Mouse (Mus musculus) hindbrain, embryonic 11.5 days (tissue): Measurements from ENCODE around the gene Abl2. TPM values are rescaled to one million over a fixed set of nuclear protein-coding genes. Genes with fewer than 3 reads are reported as not detected.
A peak's percentile ranks its signal among the peaks of the same experiment; 100 is the strongest.

Source experiments
- ATAC-seq: fragments of 200-750 bp; cut with Nextera tagmentation; 2 replicates; pipeline ENCODE4 v1.8.0; 2017; ENCODE audit warnings: mild to moderate bottlenecking, moderate TSS enrichment, moderate library complexity; ENCODE audit not compliant: low FRiP score
- DNase-seq: peaks from one replicate; pipeline ENCODE4 v3.0.0-alpha.2; 2015; ENCODE audit warnings: low spot score
- H3K27ac ChIP-seq: fragments of 300-500 bp; sonication (generic); 2 replicates; pipeline ENCODE4 v1.5.1; 2014; ENCODE audit warnings: mild to moderate bottlenecking, low read depth, low read length
- H3K27me3 ChIP-seq: fragments of 300-500 bp; sonication (generic); 2 replicates; pipeline ENCODE4 v1.6.1; 2014; ENCODE audit warnings: mild to moderate bottlenecking, low read length, moderate library complexity, mixed read lengths; ENCODE audit not compliant: control insufficient read depth, insufficient read depth
- H3K36me3 ChIP-seq: fragments of 300-500 bp; sonication (generic); 2 replicates; pipeline ENCODE4 v1.6.1; 2014; ENCODE audit warnings: mild to moderate bottlenecking, low read length, moderate library complexity, mixed read lengths; ENCODE audit not compliant: control insufficient read depth, insufficient read depth
- H3K4me1 ChIP-seq: fragments of 300-500 bp; sonication (generic); replicated peaks from 2 replicates; pipeline ENCODE4 v1.6.1; 2014; ENCODE audit warnings: low read length, mixed read lengths; ENCODE audit not compliant: control insufficient read depth, insufficient read depth
- H3K4me2 ChIP-seq: fragments of 300-500 bp; sonication (generic); replicated peaks from 2 replicates; pipeline ENCODE4 v1.6.1; 2014; ENCODE audit warnings: mild to moderate bottlenecking, low read depth, low read length
- H3K4me3 ChIP-seq: fragments of 300-500 bp; sonication (generic); 2 replicates; pipeline ENCODE4 v1.5.1; 2014; ENCODE audit warnings: low read depth, low read length
- H3K9ac ChIP-seq: fragments of 300-500 bp; sonication (generic); 2 replicates; pipeline ENCODE4 v1.6.1; 2014; ENCODE audit warnings: low read depth, low read length
- H3K9me3 ChIP-seq: fragments of 300-500 bp; sonication (generic); 2 replicates; pipeline ENCODE4 v1.6.1; 2016; ENCODE audit warnings: low read length; ENCODE audit not compliant: control insufficient read depth
- WGBS: fragments of 180-500 bp; shearing (Covaris S2); extraction: QIAGEN DNeasy Blood & Tissue Kit; methylation state at CpG from one replicate; pipeline ENCODE4 v1.1.7; 2014; 5-methylcytosine and 5-hydroxymethylcytosine counted together
- polyA plus RNA-seq: library from polyadenylated mRNA; unstranded; fragments of >200 nt; fragmentation: Nextera tagmentation; extraction: Ambion mirVana; gene quantifications from 2 replicates; pipeline ENCODE4 v1.2.1, GENCODE M21; 2014

The Abl2 gene
- polyA plus RNA-seq, 1 experiment from 2014 or later, result 8.0 TPM

GRCm38 (mm10) chr1:156602545-156602944 is 44.0 kb downstream of the Abl2 start:
- Histone ChIP-seq H3K4me2 (no peak overlapping the region), H3K4me1 (no peaks in the 10 kb centered on the region), H3K9me3 (no peaks in the 10 kb centered on the region), H3K36me3 (no peaks in the 10 kb centered on the region), H3K27me3 (no peaks in the 10 kb centered on the region), H3K4me3 (no peak overlapping the region), H3K27ac (no peak overlapping the region), H3K9ac (no peak overlapping the region)
- DNase-seq (no peak), ATAC-seq (no peak)
- WGBS, result 82% methylated on average over 3 of the region's 3 CpGs

GRCm38 (mm10) chr1:156605094-156605866 is 46.7 kb downstream of the Abl2 start:
- no peak for DNase-seq
- Histone ChIP-seq H3K27me3 (no peaks in the 10 kb centered on the region), H3K4me3 (no peak overlapping the region), H3K4me1 (no peaks in the 10 kb centered on the region), H3K4me2 (no peak overlapping the region), H3K9ac (no peak overlapping the region), H3K36me3 (no peaks in the 10 kb centered on the region), H3K27ac (no peak overlapping the region), H3K9me3 (no peaks in the 10 kb centered on the region)
- no peak for ATAC-seq
- WGBS, result 79% methylated on average over 12 of the region's 12 CpGs

- no peak overlapping the region for H3K4me2 ChIP-seq
- H3K9me3 ChIP-seq, result no peaks in the 10 kb centered on the region
- no peak overlapping the region for H3K4me3 ChIP-seq
- WGBS, result 92% methylated on average over 2 of the region's 2 CpGs
- no peak overlapping the region for H3K27ac ChIP-seq
- no peaks in the 10 kb centered on the region for H3K36me3 ChIP-seq
- ATAC-seq, result no peak
- no peak for DNase-seq
- no peaks in the 10 kb centered on the region for H3K4me1 ChIP-seq
- no peaks in the 10 kb centered on the region for H3K27me3 ChIP-seq
- H3K9ac ChIP-seq, result no peak overlapping the region
Measured at GRCm38 (mm10) chr1:156605940-156606339, 47.4 kb downstream of the Abl2 start.

GRCm38 (mm10) chr1:156608496-156608895 is 49.9 kb downstream of the Abl2 start:
- no peak for DNase-seq
- no peaks in the 10 kb centered on the region for H3K27me3 ChIP-seq
- no peak overlapping the region for H3K27ac ChIP-seq
- no peaks in the 10 kb centered on the region for H3K4me1 ChIP-seq
- no peak overlapping the region for H3K4me2 ChIP-seq
- H3K9ac ChIP-seq, result no peak overlapping the region
- WGBS, result 91% methylated on average over 2 of the region's 2 CpGs
- no peak overlapping the region for H3K4me3 ChIP-seq
- ATAC-seq, result no peak
- H3K36me3 ChIP-seq, result no peaks in the 10 kb centered on the region
- H3K9me3 ChIP-seq, result no peaks in the 10 kb centered on the region

- Histone ChIP-seq H3K4me2 (no peak overlapping the region), H3K4me3 (no peak overlapping the region), H3K27ac (no peak overlapping the region), H3K36me3 (no peaks in the 10 kb centered on the region), H3K4me1 (peaks cover 6% of the 10 kb centered on the region), H3K9me3 (no peaks in the 10 kb centered on the region), H3K27me3 (no peaks in the 10 kb centered on the region), H3K9ac (no peak overlapping the region)
- ATAC-seq (no peak), DNase-seq (no peak)
- WGBS, result 88% methylated on average over 1 of the region's 1 CpGs
Measured at GRCm38 (mm10) chr1:156610257-156610656, 51.7 kb downstream of the Abl2 start.

- Histone ChIP-seq H3K9ac (no peak overlapping the region), H3K4me3 (no peak overlapping the region), H3K36me3 (no peaks in the 10 kb centered on the region), H3K4me1 (peaks cover 11% of the 10 kb centered on the region), H3K27ac (peak overlapping the region; percentile 77), H3K27me3 (no peaks in the 10 kb centered on the region), H3K9me3 (no peaks in the 10 kb centered on the region), H3K4me2 (no peak overlapping the region)
- ATAC-seq (peak; percentile 64), DNase-seq (peak; percentile 67)
- whole genome bisulfite sequencing, result 7% methylated on average over 9 of the region's 9 CpGs
Measured at GRCm38 (mm10) chr1:156613855-156614530, 55.4 kb downstream of the Abl2 start.

- Histone ChIP-seq H3K4me2 (no peak overlapping the region), H3K27me3 (no peaks in the 10 kb centered on the region), H3K27ac (no peak overlapping the region), H3K4me3 (no peak overlapping the region), H3K36me3 (no peaks in the 10 kb centered on the region), H3K9me3 (no peaks in the 10 kb centered on the region), H3K9ac (no peak overlapping the region), H3K4me1 (peaks cover 11% of the 10 kb centered on the region)
- 89% methylated on average over 1 of the region's 1 CpGs for WGBS
- ATAC-seq (no peak), DNase-seq (no peak)
Measured at GRCm38 (mm10) chr1:156614710-156615109, 56.1 kb downstream of the Abl2 start.

GRCm38 (mm10) chr1:156615381-156616133 is 57.0 kb downstream of the Abl2 start:
- H3K9me3 ChIP-seq, result no peaks in the 10 kb centered on the region
- ATAC-seq (peak; percentile 60), DNase-seq (peak; percentile 56)
- H3K9ac ChIP-seq, result no peak overlapping the region
- peaks cover 11% of the 10 kb centered on the region for H3K4me1 ChIP-seq
- no peaks in the 10 kb centered on the region for H3K36me3 ChIP-seq
- peak overlapping the region; percentile 6; the same call in 1 of the 2 replicates for H3K4me2 ChIP-seq
- H3K27ac ChIP-seq, result no peak overlapping the region
- no peak overlapping the region for H3K4me3 ChIP-seq
- 30% methylated on average over 13 of the region's 13 CpGs for WGBS
- no peaks in the 10 kb centered on the region for H3K27me3 ChIP-seq
